Comparison of ENCODE assay signal across 15 mouse cellular contexts in the genomic region with DNA sequence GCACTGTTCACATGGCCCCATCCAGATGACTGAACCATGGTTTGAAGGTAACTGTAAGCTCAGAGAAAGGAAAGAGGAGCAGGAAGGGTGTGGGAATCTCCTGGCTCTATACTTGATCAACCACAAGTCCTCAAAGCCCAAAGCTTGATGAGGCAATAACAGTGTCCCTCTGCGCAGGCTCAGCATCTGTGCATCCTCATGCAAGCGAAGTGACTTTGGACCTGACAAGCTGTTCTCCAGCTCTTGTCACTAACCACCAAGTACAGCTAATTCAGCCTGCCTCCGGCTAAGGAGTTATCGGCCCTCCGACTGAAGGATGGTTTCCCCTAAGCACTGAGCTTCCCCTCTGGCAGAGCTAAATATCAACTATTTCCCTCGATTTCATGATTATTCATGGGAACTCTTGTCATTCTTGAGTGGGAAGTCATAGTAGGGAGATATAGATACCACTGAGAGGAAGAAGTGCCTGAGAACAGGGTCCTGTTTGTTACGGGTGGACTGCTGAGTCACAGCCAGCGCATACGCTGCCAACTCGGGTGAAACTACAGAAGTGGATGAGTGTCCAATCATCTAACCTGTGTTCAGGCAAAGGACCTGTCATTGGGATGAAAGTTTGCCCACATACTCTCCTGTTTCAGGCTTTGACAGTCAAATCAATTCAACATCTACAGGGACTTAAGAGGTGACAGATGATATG.
"Had no signal": no experiment of that assay in that cellular context is flagged by ENCODE, and none has a peak within 500 bp of the region (broad histone marks: within the 10 kb centered on the region; RNA-seq: fewer than 3 reads in every experiment).

No protein-coding gene starts in this region.

- H3K4me2 ChIP-seq: intestine, embryonic 15.5 days; limb, embryonic 13.5 days; midbrain, embryonic 12.5 days had no signal

- H3K4me3 ChIP-seq: intestine, embryonic 15.5 days; layer of hippocampus, adult 2 months; limb, embryonic 13.5 days; midbrain, embryonic 12.5 days had no signal

- DNase-seq: kidney, adult 18-20 months; kidney, postnatal 10 days; kidney, postnatal 4 days; left cerebral cortex, postnatal 4 days; lung, adult 2 months; right cerebral cortex, postnatal 4 days; thymus, postnatal 4 days had no signal

- H3K36me3 ChIP-seq: intestine, embryonic 15.5 days; limb, embryonic 13.5 days; midbrain, embryonic 12.5 days had no signal

- H3K27me3 ChIP-seq: intestine, embryonic 15.5 days; limb, embryonic 13.5 days; midbrain, embryonic 12.5 days had no signal

- H3K4me1 ChIP-seq: intestine, embryonic 15.5 days; limb, embryonic 13.5 days; midbrain, embryonic 12.5 days had no signal

- ATAC-seq: intestine, embryonic 15.5 days; lung, postnatal 0 days; midbrain, embryonic 16.5 days had no signal

- H3K9ac ChIP-seq: intestine, embryonic 15.5 days; limb, embryonic 13.5 days; liver, embryonic 14.5 days; midbrain, embryonic 12.5 days had no signal

- H3K27ac ChIP-seq: intestine, embryonic 15.5 days; layer of hippocampus, adult 2 months; limb, embryonic 13.5 days; liver, embryonic 14.5 days; midbrain, embryonic 12.5 days; stomach, postnatal 0 days had no signal

- H3K9me3 ChIP-seq: intestine, embryonic 15.5 days; limb, embryonic 13.5 days had no signal
